Mouse (Mus musculus): ENCODE data around the gene Scd4. TPM values are rescaled to one million over a fixed set of nuclear protein-coding genes. Genes with fewer than 3 reads are reported as not detected.
"Not testable (repeated sequence)": the region's sequence is repeated elsewhere in the genome, so short reads cannot be mapped to it uniquely, and the experiment has no call there.

Scd4 gene
- polyA plus RNA-seq, 1 experiment from 2014 or later: 0.21 TPM

DNA sequence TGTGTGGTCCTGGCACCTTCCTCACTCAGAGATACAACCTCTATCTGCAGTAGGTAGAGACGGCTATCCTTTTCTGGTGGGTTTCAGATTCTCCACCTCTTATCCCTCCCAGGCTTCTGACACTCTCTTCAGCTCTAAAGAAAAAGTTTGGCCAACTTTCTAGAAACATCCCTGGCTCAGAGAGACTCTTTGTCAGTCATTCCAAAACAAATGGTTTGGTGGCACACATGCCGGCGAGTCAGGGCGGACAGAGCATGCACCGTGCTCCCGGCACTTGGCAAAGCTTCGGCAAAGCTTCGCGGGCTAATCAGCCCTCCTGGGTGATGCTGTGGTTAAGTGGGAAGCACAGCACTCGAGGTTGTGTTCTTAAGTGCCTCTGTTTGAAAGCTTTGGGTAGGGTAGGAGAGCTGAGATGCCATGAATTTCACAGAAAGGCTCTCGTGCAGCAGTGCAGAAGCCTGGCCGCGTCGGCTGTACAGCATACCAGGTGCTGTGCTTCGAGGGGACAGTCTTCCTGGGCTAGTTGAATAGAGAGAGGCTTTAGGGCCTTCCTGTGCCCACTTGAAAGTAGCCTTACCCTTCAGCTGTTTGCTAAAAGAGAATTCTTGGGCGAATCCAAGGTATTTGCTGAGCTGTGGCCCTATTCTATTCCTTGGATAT, 27.9 kb upstream of the Scd4 start:
- Histone ChIP-seq H3K36me3 (ENCODE audit: control insufficient read depth, insufficient read depth, low read length) (peaks cover 66% of the 10 kb centered on the region), H3K9me3 (ENCODE audit: control insufficient read depth, low read length) (no peaks in the 10 kb centered on the region), H3K9ac (ENCODE audit: low read depth, low read length) (no peak overlapping the region), H3K4me2 (ENCODE audit: low read length) (no peak overlapping the region), H3K27me3 (replicated peaks; ENCODE audit: control insufficient read depth, insufficient read depth, low read length) (no peaks in the 10 kb centered on the region), H3K4me3 (ENCODE audit: low read length) (no peak overlapping the region), H3K27ac (ENCODE audit: low read depth, low read length) (no peak overlapping the region; the same call in 1 of the 2 replicates), H3K4me1 (ENCODE audit: control insufficient read depth, insufficient read depth, low read depth, low read length) (peaks cover 30% of the 10 kb centered on the region)
- ATAC-seq: no peak
- 80% methylated on average over 16 of the region's 16 CpGs for WGBS

- Histone ChIP-seq H3K27me3 (replicated peaks; ENCODE audit: control insufficient read depth, insufficient read depth, low read length) (no peaks in the 10 kb centered on the region), H3K27ac (ENCODE audit: low read depth, low read length) (no peak overlapping the region), H3K4me1 (ENCODE audit: control insufficient read depth, insufficient read depth, low read depth, low read length) (peaks cover 23% of the 10 kb centered on the region), H3K36me3 (ENCODE audit: control insufficient read depth, insufficient read depth, low read length) (peaks cover 59% of the 10 kb centered on the region), H3K9me3 (ENCODE audit: control insufficient read depth, low read length) (no peaks in the 10 kb centered on the region), H3K4me2 (ENCODE audit: low read length) (no peak overlapping the region), H3K9ac (ENCODE audit: low read depth, low read length) (no peak overlapping the region), H3K4me3 (ENCODE audit: low read length) (no peak overlapping the region)
- no peak for ATAC-seq
- 88% methylated on average over 15 of the region's 15 CpGs for WGBS
These were observed 27.2 kb upstream of the Scd4 start for GRCm38 (mm10) chr19:44305701-44306100.

- Histone ChIP-seq H3K4me1 (ENCODE audit: control insufficient read depth, insufficient read depth, low read depth, low read length) (peaks cover 19% of the 10 kb centered on the region), H3K4me3 (ENCODE audit: low read length) (no peak overlapping the region), H3K9me3 (ENCODE audit: control insufficient read depth, low read length) (no peaks in the 10 kb centered on the region), H3K9ac (ENCODE audit: low read depth, low read length) (no peak overlapping the region), H3K4me2 (ENCODE audit: low read length) (no peak overlapping the region), H3K36me3 (ENCODE audit: control insufficient read depth, insufficient read depth, low read length) (peaks cover 55% of the 10 kb centered on the region), H3K27me3 (replicated peaks; ENCODE audit: control insufficient read depth, insufficient read depth, low read length) (no peaks in the 10 kb centered on the region), H3K27ac (ENCODE audit: low read depth, low read length) (no peak overlapping the region)
- 72% methylated on average over 7 of the region's 7 CpGs for WGBS
- ATAC-seq: no peak
These were observed 26.7 kb upstream of the Scd4 start for GRCm38 (mm10) chr19:44306171-44306570.

DNA sequence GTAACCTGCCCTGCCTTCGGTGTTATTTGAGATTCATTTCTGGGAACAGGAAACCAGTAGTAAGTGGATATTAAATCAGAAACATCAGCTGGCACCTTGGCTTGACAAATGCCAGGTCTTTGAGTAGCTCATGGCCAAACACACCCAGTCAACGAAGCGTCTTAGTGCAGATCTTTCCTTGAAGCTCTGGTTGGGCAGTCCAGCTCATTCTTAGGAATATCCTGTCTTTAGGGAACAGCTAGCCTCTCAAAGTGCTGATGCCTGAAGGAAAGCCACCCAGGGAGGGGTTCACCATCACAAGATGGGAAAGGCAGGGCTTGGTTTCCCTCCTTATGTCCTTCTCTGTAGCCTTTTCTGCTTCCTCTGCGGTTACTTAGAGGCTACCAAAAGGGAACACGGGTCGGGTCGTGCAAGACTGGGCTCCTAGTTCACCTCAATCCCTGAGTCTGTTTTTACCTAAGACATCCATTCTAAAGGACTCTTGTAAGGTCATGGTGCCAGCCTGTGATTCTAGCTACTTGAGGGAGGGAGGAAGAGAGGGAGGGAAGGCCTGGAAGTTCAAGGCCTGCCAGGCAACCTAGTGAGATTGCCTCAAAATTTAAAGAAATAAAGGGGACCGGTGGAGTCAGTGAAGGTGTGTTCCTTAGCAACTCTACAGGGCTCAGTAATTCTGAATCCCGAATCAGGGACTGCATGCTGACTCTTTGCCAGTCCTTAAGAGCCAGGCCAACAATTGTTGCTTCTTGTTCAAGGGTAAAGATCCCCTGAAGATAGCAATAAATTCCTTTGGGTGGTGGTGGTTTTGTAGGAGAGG, 25.6 kb upstream of the Scd4 start:
- H3K9me3 ChIP-seq (ENCODE audit: control insufficient read depth, low read length): no peaks in the 10 kb centered on the region
- no peak for ATAC-seq
- WGBS: 83% methylated on average over 9 of the region's 9 CpGs

GRCm38 (mm10) chr19:44307915-44308470, 24.9 kb upstream of the Scd4 start:
- H3K36me3 ChIP-seq (ENCODE audit: control insufficient read depth, insufficient read depth, low read length): peaks cover 41% of the 10 kb centered on the region
- no peak overlapping the region for H3K27ac ChIP-seq (ENCODE audit: low read depth, low read length)

More for the DNA sequence above, 25.6 kb upstream of the Scd4 start:
- Histone ChIP-seq H3K27ac (ENCODE audit: low read depth, low read length) (no peak overlapping the region), H3K27me3 (replicated peaks; ENCODE audit: control insufficient read depth, insufficient read depth, low read length) (no peaks in the 10 kb centered on the region), H3K36me3 (ENCODE audit: control insufficient read depth, insufficient read depth, low read length) (peaks cover 46% of the 10 kb centered on the region), H3K9ac (ENCODE audit: low read depth, low read length) (no peak overlapping the region), H3K4me1 (ENCODE audit: control insufficient read depth, insufficient read depth, low read depth, low read length) (peaks cover 13% of the 10 kb centered on the region), H3K4me3 (ENCODE audit: low read length) (no peak overlapping the region), H3K4me2 (ENCODE audit: low read length) (no peak overlapping the region)

GRCm38 (mm10) chr19:44308611-44309246, 24.2 kb upstream of the Scd4 start:
- WGBS: 85% methylated on average over 8 of the region's 8 CpGs
- no peak for ATAC-seq
- Histone ChIP-seq H3K4me1 (ENCODE audit: control insufficient read depth, insufficient read depth, low read depth, low read length) (peaks cover 6% of the 10 kb centered on the region; the same call in 1 of the 2 replicates), H3K4me3 (ENCODE audit: low read length) (no peak overlapping the region), H3K36me3 (ENCODE audit: control insufficient read depth, insufficient read depth, low read length) (peaks cover 37% of the 10 kb centered on the region), H3K27ac (ENCODE audit: low read depth, low read length) (no peak overlapping the region), H3K4me2 (ENCODE audit: low read length) (no peak overlapping the region), H3K9ac (ENCODE audit: low read depth, low read length) (no peak overlapping the region), H3K9me3 (ENCODE audit: control insufficient read depth, low read length) (no peaks in the 10 kb centered on the region), H3K27me3 (replicated peaks; ENCODE audit: control insufficient read depth, insufficient read depth, low read length) (no peaks in the 10 kb centered on the region)

More at GRCm38 (mm10) chr19:44307915-44308470, 24.9 kb upstream of the Scd4 start:
- ATAC-seq: no peak
- Histone ChIP-seq H3K4me1 (ENCODE audit: control insufficient read depth, insufficient read depth, low read depth, low read length) (peaks cover 7% of the 10 kb centered on the region), H3K4me2 (ENCODE audit: low read length) (no peak overlapping the region), H3K27me3 (replicated peaks; ENCODE audit: control insufficient read depth, insufficient read depth, low read length) (no peaks in the 10 kb centered on the region), H3K9ac (ENCODE audit: low read depth, low read length) (no peak overlapping the region), H3K4me3 (ENCODE audit: low read length) (no peak overlapping the region), H3K9me3 (ENCODE audit: control insufficient read depth, low read length) (no peaks in the 10 kb centered on the region)
- whole genome bisulfite sequencing: 78% methylated on average over 6 of the region's 6 CpGs

DNA sequence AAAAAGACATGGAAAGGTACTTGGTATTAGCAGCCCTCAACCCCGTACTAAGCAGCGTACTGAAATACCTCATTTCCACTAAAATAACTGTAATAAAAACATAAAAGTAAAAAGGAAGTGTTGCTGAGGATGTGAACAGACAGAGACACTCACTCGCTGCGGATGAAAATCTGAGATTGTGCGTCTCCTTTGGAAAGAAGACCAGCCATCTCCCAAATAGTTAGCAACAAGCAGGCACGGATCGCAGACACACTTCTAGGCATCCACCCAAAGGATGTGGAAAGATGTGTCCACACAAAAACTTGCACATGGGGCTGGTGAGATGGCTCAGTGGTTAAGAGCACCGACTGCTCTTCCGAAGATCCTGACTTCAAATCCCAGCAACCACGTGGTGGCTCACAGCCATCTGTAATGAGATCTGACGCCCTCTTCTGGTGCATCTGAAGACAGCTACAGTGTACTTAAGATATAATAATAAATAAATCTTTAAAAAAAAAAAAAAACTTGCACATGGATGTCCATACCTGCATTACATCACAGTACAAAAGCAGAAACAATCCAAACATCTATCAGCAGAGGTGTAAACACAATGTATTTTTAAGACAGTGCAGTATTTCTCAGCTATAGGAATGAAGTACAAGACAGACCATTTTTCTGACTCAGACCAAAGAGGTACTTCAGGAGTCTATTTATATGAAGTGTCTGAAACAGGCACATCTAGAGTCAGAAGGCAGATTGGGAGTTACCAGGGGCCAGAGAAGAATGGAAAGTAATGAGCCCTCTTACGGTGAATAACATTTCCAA, 23.3 kb upstream of the Scd4 start:
- Histone ChIP-seq H3K27me3 (replicated peaks; ENCODE audit: control insufficient read depth, insufficient read depth, low read length) (no peaks in the 10 kb centered on the region), H3K36me3 (ENCODE audit: control insufficient read depth, insufficient read depth, low read length) (peaks cover 30% of the 10 kb centered on the region), H3K9me3 (ENCODE audit: control insufficient read depth, low read length) (no peaks in the 10 kb centered on the region), H3K9ac (ENCODE audit: low read depth, low read length) (no peak overlapping the region), H3K4me3 (ENCODE audit: low read length) (no peak overlapping the region), H3K27ac (ENCODE audit: low read depth, low read length) (no peak overlapping the region), H3K4me2 (ENCODE audit: low read length) (no peak overlapping the region), H3K4me1 (ENCODE audit: control insufficient read depth, insufficient read depth, low read depth, low read length) (peaks cover 6% of the 10 kb centered on the region)
- 81% methylated on average over 12 of the region's 12 CpGs for WGBS
- no peak for ATAC-seq

DNA sequence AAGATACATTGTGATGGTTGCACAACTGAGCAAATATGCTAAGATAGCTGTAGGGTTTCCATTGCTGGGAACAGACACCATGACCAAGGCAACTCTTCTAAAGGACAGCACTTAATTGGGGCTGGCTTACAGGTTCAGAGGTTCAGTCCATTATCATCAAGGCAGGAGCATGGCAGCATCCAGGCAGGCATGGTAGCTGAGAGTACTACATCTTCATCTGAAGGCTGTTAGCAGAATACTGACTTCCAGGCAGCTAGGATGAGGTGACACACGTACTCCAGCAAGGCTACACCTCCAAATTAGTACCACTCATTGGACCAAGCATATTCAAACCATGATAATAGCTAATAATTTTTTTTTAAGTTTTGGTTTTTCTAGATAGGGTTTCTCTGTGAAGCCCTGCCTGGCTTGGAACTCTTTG, 22.7 kb upstream of the Scd4 start:
- not testable (repeated sequence) for H3K9me3 ChIP-seq (ENCODE audit: control insufficient read depth, low read length); H3K4me1 ChIP-seq (ENCODE audit: control insufficient read depth, insufficient read depth, low read depth, low read length); ATAC-seq; H3K4me3 ChIP-seq (ENCODE audit: low read length); H3K9ac ChIP-seq (ENCODE audit: low read depth, low read length); H3K27me3 ChIP-seq (replicated peaks; ENCODE audit: control insufficient read depth, insufficient read depth, low read length); H3K4me2 ChIP-seq (ENCODE audit: low read length); H3K27ac ChIP-seq (ENCODE audit: low read depth, low read length)
- WGBS: 94% methylated on average over 1 of the region's 1 CpGs
- peaks cover 24% of the 10 kb centered on the region for H3K36me3 ChIP-seq (ENCODE audit: control insufficient read depth, insufficient read depth, low read length)
